Mouse (Mus musculus): ENCODE data around the gene Col9a1. TPM values are rescaled to one million over a fixed set of nuclear protein-coding genes. Genes with fewer than 3 reads are reported as not detected.

Gene Col9a1
- polyA plus RNA-seq, 1 experiment = 0.01 TPM

DNA sequence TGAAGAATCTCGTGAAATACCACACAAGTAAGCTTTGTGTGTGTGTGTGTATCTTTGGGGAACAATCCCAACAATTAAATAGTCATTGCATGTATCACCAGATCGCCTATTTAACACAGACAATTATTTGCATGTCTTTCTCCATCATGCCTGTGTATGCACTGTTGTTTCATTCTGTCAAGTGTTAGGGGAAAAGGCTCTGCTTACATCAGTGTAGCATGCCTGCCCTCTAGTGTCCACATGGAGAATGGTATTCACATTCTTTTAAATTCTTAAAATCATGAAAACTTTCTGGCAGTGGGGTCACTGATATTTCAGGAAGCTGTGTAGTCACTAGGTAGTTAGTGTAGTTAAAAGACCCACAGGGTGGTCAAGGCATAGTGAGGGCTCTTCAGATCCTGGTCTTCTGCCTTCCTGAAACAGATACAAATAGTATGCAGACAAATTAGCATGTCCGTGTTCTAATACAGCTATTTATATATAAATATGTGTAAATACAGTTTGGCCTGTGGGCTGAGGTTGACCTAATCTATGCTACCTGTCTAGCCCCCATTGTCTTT is 71.8 kb downstream of the Col9a1 start:
- Histone ChIP-seq H3K27me3 (ENCODE audit: control insufficient read depth) (no peaks in the 10 kb centered on the region), H3K36me3 (ENCODE audit: control insufficient read depth) (no peaks in the 10 kb centered on the region), H3K9me3 (ENCODE audit: control insufficient read depth, low read length) (no peaks in the 10 kb centered on the region), H3K4me1 (ENCODE audit: control insufficient read depth) (no peaks in the 10 kb centered on the region), H3K4me3 (replicated peaks) (no peak overlapping the region)
- no peak for TF ChIP-seq TAL1 (IDR thresholded peaks at IDR 0.05; ENCODE audit: low read length)
- TF ChIP-seq GATA1 (IDR thresholded peaks at IDR 0.05; ENCODE audit: low read length) = no peak

DNA sequence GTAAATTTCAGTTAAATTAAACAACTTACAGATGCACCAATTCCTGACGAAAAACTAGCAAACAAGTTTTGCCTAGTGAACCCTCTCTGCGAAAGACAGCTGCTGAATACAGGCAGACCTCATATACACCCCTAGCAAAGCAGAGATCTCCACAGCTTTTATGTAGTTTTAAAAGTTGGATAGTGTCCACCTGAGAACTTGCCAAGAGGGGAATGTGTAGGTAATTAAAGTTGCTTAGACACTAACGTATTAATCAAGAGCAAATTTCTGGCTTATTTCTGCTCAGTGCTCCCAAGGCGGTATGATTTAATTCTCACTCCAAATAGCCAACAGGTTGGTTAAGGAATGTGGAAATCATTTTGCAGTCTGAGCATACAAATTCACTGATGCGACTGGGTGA is 80.6 kb downstream of the Col9a1 start:
- Histone ChIP-seq H3K4me1 (ENCODE audit: control insufficient read depth) (no peaks in the 10 kb centered on the region), H3K4me3 (replicated peaks) (no peak overlapping the region), H3K36me3 (ENCODE audit: control insufficient read depth) (no peaks in the 10 kb centered on the region), H3K27me3 (ENCODE audit: control insufficient read depth) (no peaks in the 10 kb centered on the region), H3K9me3 (ENCODE audit: control insufficient read depth, low read length) (no peaks in the 10 kb centered on the region)
- TF ChIP-seq TAL1 (IDR thresholded peaks at IDR 0.05; ENCODE audit: low read length) = no peak
- TF ChIP-seq GATA1 (IDR thresholded peaks at IDR 0.05; ENCODE audit: low read length) = no peak

DNA sequence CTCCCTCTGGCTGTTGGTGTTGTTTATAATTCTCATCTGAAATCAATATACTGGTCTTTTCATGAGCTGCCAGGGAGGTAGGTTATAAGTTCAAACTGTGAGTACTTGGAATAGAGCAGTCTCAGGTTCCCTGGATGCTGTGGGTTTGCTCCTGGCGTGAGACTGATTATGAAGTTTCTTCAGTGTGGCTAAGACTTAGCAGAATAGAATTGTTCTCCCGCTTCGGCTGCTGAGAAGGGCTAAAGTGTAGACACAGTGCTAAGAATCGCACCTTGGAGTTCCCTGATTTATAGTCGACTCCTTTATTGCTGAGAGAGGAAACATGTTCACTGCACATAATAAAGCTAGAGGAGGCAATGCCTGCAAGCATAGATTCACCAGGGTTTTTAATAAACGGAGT is 82.0 kb downstream of the Col9a1 start:
- Histone ChIP-seq H3K9me3 (ENCODE audit: control insufficient read depth, low read length) (peaks cover 1% of the 10 kb centered on the region; the same call in 1 of the 2 replicates), H3K4me3 (replicated peaks) (no peak overlapping the region), H3K4me1 (ENCODE audit: control insufficient read depth) (no peaks in the 10 kb centered on the region), H3K27me3 (ENCODE audit: control insufficient read depth) (no peaks in the 10 kb centered on the region), H3K36me3 (ENCODE audit: control insufficient read depth) (no peaks in the 10 kb centered on the region)
- TF ChIP-seq TAL1 (IDR thresholded peaks at IDR 0.05; ENCODE audit: low read length) (no peak), GATA1 (IDR thresholded peaks at IDR 0.05; ENCODE audit: low read length) (no peak)

DNA sequence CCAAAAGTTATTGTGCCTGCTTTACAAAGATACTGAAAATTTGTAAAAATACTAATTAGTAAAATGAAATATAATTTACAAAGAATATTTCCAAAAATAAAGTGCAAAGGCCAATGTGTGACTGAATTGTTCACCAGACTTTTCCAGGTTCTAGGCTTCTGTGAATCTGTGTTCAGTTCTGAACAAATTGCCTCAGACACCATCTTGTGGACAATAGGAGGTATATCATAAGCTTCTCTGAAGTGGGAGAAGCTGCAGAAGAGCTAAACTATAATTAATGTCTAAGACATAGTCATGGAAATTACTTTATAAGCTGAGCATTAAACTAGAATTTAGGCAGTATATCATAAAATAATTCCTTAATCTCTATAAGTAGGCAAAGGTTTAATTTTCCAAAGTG is 83.8 kb downstream of the Col9a1 start:
- H3K4me3 ChIP-seq (replicated peaks) = no peak overlapping the region
- H3K4me1 ChIP-seq (ENCODE audit: control insufficient read depth) = no peaks in the 10 kb centered on the region
- H3K27me3 ChIP-seq (ENCODE audit: control insufficient read depth) = no peaks in the 10 kb centered on the region
- peaks cover 3% of the 10 kb centered on the region; the same call in 1 of the 2 replicates for H3K9me3 ChIP-seq (ENCODE audit: control insufficient read depth, low read length)
- H3K36me3 ChIP-seq (ENCODE audit: control insufficient read depth) = no peaks in the 10 kb centered on the region
- TF ChIP-seq TAL1 (IDR thresholded peaks at IDR 0.05; ENCODE audit: low read length) = no peak
- no peak for TF ChIP-seq GATA1 (IDR thresholded peaks at IDR 0.05; ENCODE audit: low read length)

- Histone ChIP-seq H3K36me3 (ENCODE audit: control insufficient read depth) (no peaks in the 10 kb centered on the region), H3K9me3 (ENCODE audit: control insufficient read depth, low read length) (peaks cover 6% of the 10 kb centered on the region), H3K4me1 (ENCODE audit: control insufficient read depth) (no peaks in the 10 kb centered on the region), H3K4me3 (replicated peaks) (no peak overlapping the region), H3K27me3 (ENCODE audit: control insufficient read depth) (no peaks in the 10 kb centered on the region)
- TF ChIP-seq TAL1 (IDR thresholded peaks at IDR 0.05; ENCODE audit: low read length) (no peak), GATA1 (IDR thresholded peaks at IDR 0.05; ENCODE audit: low read length) (no peak)
Measured at GRCm38 (mm10) chr1:24267022-24267421, 89.6 kb downstream of the Col9a1 start.

- TF ChIP-seq GATA1 (IDR thresholded peaks at IDR 0.05; ENCODE audit: low read length) (no peak), TAL1 (IDR thresholded peaks at IDR 0.05; ENCODE audit: low read length) (no peak)
- Histone ChIP-seq H3K4me3 (replicated peaks) (no peak overlapping the region), H3K36me3 (ENCODE audit: control insufficient read depth) (no peaks in the 10 kb centered on the region), H3K9me3 (ENCODE audit: control insufficient read depth, low read length) (peaks cover 5% of the 10 kb centered on the region; the same call in 1 of the 2 replicates), H3K27me3 (ENCODE audit: control insufficient read depth) (no peaks in the 10 kb centered on the region), H3K4me1 (ENCODE audit: control insufficient read depth) (no peaks in the 10 kb centered on the region)
Measured at GRCm38 (mm10) chr1:24286360-24286759, 109.0 kb downstream of the Col9a1 start.

GRCm38 (mm10) chr1:24292515-24292914 is 115.1 kb downstream of the Col9a1 start:
- TF ChIP-seq TAL1 (IDR thresholded peaks at IDR 0.05; ENCODE audit: low read length) (no peak), GATA1 (IDR thresholded peaks at IDR 0.05; ENCODE audit: low read length) (no peak)

DNA sequence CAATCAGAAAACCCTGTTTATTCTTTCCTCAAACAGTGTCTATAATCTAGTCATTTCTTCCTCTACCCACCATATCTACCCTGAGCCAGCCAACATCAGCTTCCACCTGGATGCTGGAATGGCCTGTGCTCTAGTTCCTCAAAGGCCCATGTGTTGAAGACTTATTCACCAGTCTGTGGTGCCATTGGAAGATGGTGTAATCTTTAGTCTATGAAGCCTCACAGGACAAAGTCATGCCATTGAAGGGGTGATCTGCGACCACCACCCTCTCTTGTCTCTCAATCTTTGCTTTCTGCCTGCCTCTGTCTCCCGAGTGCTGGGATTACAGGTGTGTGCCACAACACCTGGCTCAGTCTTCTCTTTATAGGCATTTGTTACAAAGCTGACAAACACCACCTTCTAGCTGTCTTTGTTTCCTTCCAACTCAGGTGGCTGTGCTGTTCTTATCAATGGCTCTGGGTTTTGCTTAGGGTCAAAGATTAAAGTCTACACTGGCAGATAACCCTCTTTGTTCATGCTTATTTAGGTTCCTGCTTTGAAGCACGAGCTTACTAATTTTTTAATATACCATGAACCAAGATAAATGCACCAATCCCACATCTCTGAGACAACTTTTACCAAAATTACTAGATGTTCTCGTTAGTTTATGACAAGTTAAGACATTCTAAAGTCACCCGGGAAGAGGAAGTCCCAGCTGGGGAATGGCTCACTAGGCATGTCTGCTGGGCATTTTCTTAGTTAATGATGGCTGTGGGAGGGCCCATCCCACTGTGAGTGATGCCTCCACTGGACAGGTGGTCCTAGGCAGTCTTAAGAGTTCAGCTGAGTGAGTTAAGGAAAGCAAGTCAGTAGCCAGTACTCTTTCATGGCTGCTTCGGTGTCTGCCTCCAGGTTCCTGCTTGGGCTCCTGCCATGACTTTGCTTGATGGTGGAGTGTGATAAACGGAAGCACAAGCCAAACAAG is 117.9 kb downstream of the Col9a1 start:
- Histone ChIP-seq H3K4me1 (ENCODE audit: control insufficient read depth) (no peaks in the 10 kb centered on the region), H3K36me3 (ENCODE audit: control insufficient read depth) (no peaks in the 10 kb centered on the region), H3K9me3 (ENCODE audit: control insufficient read depth, low read length) (peaks cover 4% of the 10 kb centered on the region; the same call in 1 of the 2 replicates), H3K27me3 (ENCODE audit: control insufficient read depth) (no peaks in the 10 kb centered on the region), H3K4me3 (replicated peaks) (no peak overlapping the region)
- no peak for TF ChIP-seq TAL1 (IDR thresholded peaks at IDR 0.05; ENCODE audit: low read length)
- no peak for TF ChIP-seq GATA1 (IDR thresholded peaks at IDR 0.05; ENCODE audit: low read length)

More at GRCm38 (mm10) chr1:24292515-24292914, 115.1 kb downstream of the Col9a1 start:
- no peaks in the 10 kb centered on the region for H3K27me3 ChIP-seq (ENCODE audit: control insufficient read depth)
- H3K4me1 ChIP-seq (ENCODE audit: control insufficient read depth) = no peaks in the 10 kb centered on the region
- H3K9me3 ChIP-seq (ENCODE audit: control insufficient read depth, low read length) = peaks cover 7% of the 10 kb centered on the region; the same call in 1 of the 2 replicates
- no peak overlapping the region for H3K4me3 ChIP-seq (replicated peaks)
- no peaks in the 10 kb centered on the region for H3K36me3 ChIP-seq (ENCODE audit: control insufficient read depth)

GRCm38 (mm10) chr1:24300700-24301099 is 123.3 kb downstream of the Col9a1 start:
- Histone ChIP-seq H3K9me3 (ENCODE audit: control insufficient read depth, low read length) (peaks cover 3% of the 10 kb centered on the region), H3K4me1 (ENCODE audit: control insufficient read depth) (no peaks in the 10 kb centered on the region), H3K27me3 (ENCODE audit: control insufficient read depth) (no peaks in the 10 kb centered on the region), H3K4me3 (replicated peaks) (no peak overlapping the region), H3K36me3 (ENCODE audit: control insufficient read depth) (no peaks in the 10 kb centered on the region)
- TF ChIP-seq TAL1 (IDR thresholded peaks at IDR 0.05; ENCODE audit: low read length) (no peak), GATA1 (IDR thresholded peaks at IDR 0.05; ENCODE audit: low read length) (no peak)

Other genes with a start within 250 kb of the Col9a1 start
- gene Sdhaf4, start 172.0 kb upstream of the Col9a1 start, polyA plus RNA-seq (2012) = not detected in 2 replicates
- not detected in 2 replicates for gene Fam135a, start 77.3 kb upstream of the Col9a1 start, polyA plus RNA-seq (2012)

Measured in erythroblast, embryonic 14.5 days (primary cell).